Mouse (Mus musculus) gastrocnemius, postnatal 36 days (tissue): ENCODE measurements around the gene Galr2. TPM values are rescaled to one million over a fixed set of nuclear protein-coding genes. Genes with fewer than 3 reads are reported as not detected.
"Not testable (repeated sequence)": the region's sequence is repeated elsewhere in the genome, so short reads cannot be mapped to it uniquely, and the experiment has no call there.

Source experiments
- DNase-seq, 2 experiments: peaks; one replicate each; pipeline ENCODE4 v3.0.0; 2022
- intact Hi-C: fragments of 180-260 bp; cut with DNase I; formaldehyde crosslinking; loops from one replicate; pipeline ENCODE4 v1.15.1; 2025
- total RNA-seq, 2 experiments: library from RNA; stranded (reverse); gene quantifications; 2 replicates each; pipeline ENCODE4 v1.2.3; 2021

Gene Galr2
- total RNA-seq, 2 experiments from 2014 or later = 0.12 to 0.31 TPM

GRCm38 (mm10) chr11:116268313-116268712 is 12.4 kb upstream of the Galr2 start:
- intact Hi-C loops = loop anchor here (5.0 kb wide), 1 partner anchor 34 kb away; no protein-coding TSS in a partner anchor
- no peak for DNase-seq

- intact Hi-C loops = loop anchor here (5.0 kb wide), 1 partner anchor 33 kb away; no protein-coding TSS in a partner anchor
- DNase-seq = no peak
Observed at GRCm38 (mm10) chr11:116269560-116269959, 11.2 kb upstream of the Galr2 start.

- intact Hi-C loops = no loop called here
Observed at GRCm38 (mm10) chr11:116272589-116273468, 7.9 kb upstream of the Galr2 start.

GRCm38 (mm10) chr11:116273469-116274044 is 7.2 kb upstream of the Galr2 start:
- intact Hi-C loops = no loop called here
- no peak for DNase-seq

More at GRCm38 (mm10) chr11:116272589-116273468, 7.9 kb upstream of the Galr2 start:
- no peak for DNase-seq

- intact Hi-C loops = no loop called here
- peak; percentile 87 to 89 for DNase-seq
Observed at GRCm38 (mm10) chr11:116274045-116274666, 6.6 kb upstream of the Galr2 start, which contains the start of gene Srp68. Gene Srp68, minus strand, starts transcription at chr11:116274217.

- intact Hi-C loops, DNase-seq: not testable (repeated sequence)
Observed at GRCm38 (mm10) chr11:116277184-116277583, 3.6 kb upstream of the Galr2 start.

- no peak for DNase-seq
- intact Hi-C loops = no loop called here
Observed at GRCm38 (mm10) chr11:116281671-116282070, 932 bp downstream of the Galr2 start.

GRCm38 (mm10) chr11:116282089-116282488 is 1.4 kb downstream of the Galr2 start:
- no peak for DNase-seq
- intact Hi-C loops = no loop called here

GRCm38 (mm10) chr11:116282912-116283521 is 2.3 kb downstream of the Galr2 start:
- intact Hi-C loops = no loop called here

GRCm38 (mm10) chr11:116283982-116284381 is 3.2 kb downstream of the Galr2 start:
- no peak for DNase-seq
- intact Hi-C loops = no loop called here

More at GRCm38 (mm10) chr11:116282912-116283521, 2.3 kb downstream of the Galr2 start:
- no peak for DNase-seq

GRCm38 (mm10) chr11:116285770-116286191 is 5.0 kb downstream of the Galr2 start:
- no peak for DNase-seq
- intact Hi-C loops = no loop called here

GRCm38 (mm10) chr11:116287351-116287750 is 6.6 kb downstream of the Galr2 start:
- no peak for DNase-seq
- intact Hi-C loops = no loop called here

GRCm38 (mm10) chr11:116290556-116290955 is 9.8 kb downstream of the Galr2 start:
- no peak for DNase-seq
- intact Hi-C loops = no loop called here

- intact Hi-C loops = loop anchor here (2.0 kb wide), 1 partner anchor 66 kb away; no protein-coding TSS in a partner anchor
- DNase-seq = peak in 1 of 2 experiments; percentile 1
Observed at GRCm38 (mm10) chr11:116292401-116292800, 11.7 kb downstream of the Galr2 start.

- no peak for DNase-seq
- intact Hi-C loops = loop anchor here (2.0 kb wide), 1 partner anchor 67 kb away; no protein-coding TSS in a partner anchor
Observed at GRCm38 (mm10) chr11:116293538-116294137, 12.9 kb downstream of the Galr2 start.

- DNase-seq = no peak
- intact Hi-C loops = no loop called here
Observed at GRCm38 (mm10) chr11:116294319-116294718, 13.6 kb downstream of the Galr2 start.

- DNase-seq = no peak
- intact Hi-C loops = no loop called here
Observed at GRCm38 (mm10) chr11:116296191-116296734, 15.5 kb downstream of the Galr2 start.

GRCm38 (mm10) chr11:116297017-116297416 is 16.3 kb downstream of the Galr2 start:
- intact Hi-C loops = no loop called here
- no peak for DNase-seq

GRCm38 (mm10) chr11:116298221-116298620 is 17.5 kb downstream of the Galr2 start:
- DNase-seq = peak in 1 of 2 experiments; percentile 2
- intact Hi-C loops = no loop called here

- peak in 1 of 2 experiments; percentile 2 for DNase-seq
- intact Hi-C loops = no loop called here
Observed at GRCm38 (mm10) chr11:116298621-116299020, 17.9 kb downstream of the Galr2 start.
